Mouse (Mus musculus): ENCODE data around the gene Slc17a5. TPM values are rescaled to one million over a fixed set of nuclear protein-coding genes. Genes with fewer than 3 reads are reported as not detected.
"Not testable (repeated sequence)": the region's sequence is repeated elsewhere in the genome, so short reads cannot be mapped to it uniquely, and the experiment has no call there.

Gene Slc17a5
- polyA plus RNA-seq, 1 experiment: 4.4 TPM

GRCm38 (mm10) chr9:78491169-78491568 is 96.7 kb downstream of the Slc17a5 start:
- H3K4me3 ChIP-seq (ENCODE audit: insufficient read depth, low read depth, low read length): no peak overlapping the region
- H3K4me1 ChIP-seq (ENCODE audit: control insufficient read depth, insufficient read depth, insufficient read length, low read length): no peaks in the 10 kb centered on the region
- no peak overlapping the region for H3K27ac ChIP-seq (replicated peaks; ENCODE audit: low read depth, low read length)

- peak within 1 kb of the TSS; percentile 64 for H3K4me3 ChIP-seq (ENCODE audit: insufficient read depth, low read depth, low read length)
- H3K4me1 ChIP-seq (ENCODE audit: control insufficient read depth, insufficient read depth, insufficient read length, low read length): no peaks in the 10 kb centered on the region
- peak within 1 kb of the TSS; percentile 56 for H3K27ac ChIP-seq (replicated peaks; ENCODE audit: low read depth, low read length)
These were observed 98.9 kb downstream of the Slc17a5 start, which contains the start of gene Eef1a1 for GRCm38 (mm10) chr9:78488890-78489420. Gene Eef1a1, minus strand, starts transcription at chr9:78489151.

GRCm38 (mm10) chr9:78488021-78488420 is 99.8 kb downstream of the Slc17a5 start:
- H3K4me1 ChIP-seq (ENCODE audit: control insufficient read depth, insufficient read depth, insufficient read length, low read length); H3K4me3 ChIP-seq (ENCODE audit: insufficient read depth, low read depth, low read length); H3K27ac ChIP-seq (replicated peaks; ENCODE audit: low read depth, low read length): not testable (repeated sequence)

Other genes with a start within 250 kb of the Slc17a5 start
- gene Gsta2, start 232.3 kb downstream of the Slc17a5 start, polyA plus RNA-seq (2012; ENCODE audit: insufficient read depth, insufficient read length, missing spikeins): not detected in 2 replicates
- not detected in 2 replicates for gene Dppa5a, start 219.9 kb downstream of the Slc17a5 start, polyA plus RNA-seq (2012; ENCODE audit: insufficient read depth, insufficient read length, missing spikeins)
- not detected in 2 replicates for gene Ooep, start 209.3 kb downstream of the Slc17a5 start, polyA plus RNA-seq (2012; ENCODE audit: insufficient read depth, insufficient read length, missing spikeins)
- gene Ddx43, start 192.3 kb downstream of the Slc17a5 start, polyA plus RNA-seq (2012; ENCODE audit: insufficient read depth, insufficient read length, missing spikeins): not detected in 2 replicates
- gene Cgas, start 144.8 kb downstream of the Slc17a5 start, polyA plus RNA-seq (2012; ENCODE audit: insufficient read depth, insufficient read length, missing spikeins): 0.32 and 0.67 TPM in 2 replicates
- 42.2 and 44.6 TPM in 2 replicates for gene Mto1, start 139.8 kb downstream of the Slc17a5 start, polyA plus RNA-seq (2012; ENCODE audit: insufficient read depth, insufficient read length, missing spikeins)
- not detected in 2 replicates for gene Gm17324, start 139.3 kb downstream of the Slc17a5 start, polyA plus RNA-seq (2012; ENCODE audit: insufficient read depth, insufficient read length, missing spikeins)
- gene Eef1a1, start 98.9 kb downstream of the Slc17a5 start, polyA plus RNA-seq (2012; ENCODE audit: insufficient read depth, insufficient read length, missing spikeins): 3,256 and 3,366 TPM in 2 replicates
- 0.21 and 0.71 TPM in 2 replicates for gene Cd109, start 27.5 kb upstream of the Slc17a5 start, polyA plus RNA-seq (2012; ENCODE audit: insufficient read depth, insufficient read length, missing spikeins)

Measured in brown adipose tissue, adult 24 weeks (tissue).